Mouse (Mus musculus): ENCODE measurements at regions not wholly inside any gene's neighbourhood (a gene's known extent, or its start where the extent isn't known, plus 50 kb on each side); places are given as distances from the start of the nearest gene placed in this dataset.

DNA sequence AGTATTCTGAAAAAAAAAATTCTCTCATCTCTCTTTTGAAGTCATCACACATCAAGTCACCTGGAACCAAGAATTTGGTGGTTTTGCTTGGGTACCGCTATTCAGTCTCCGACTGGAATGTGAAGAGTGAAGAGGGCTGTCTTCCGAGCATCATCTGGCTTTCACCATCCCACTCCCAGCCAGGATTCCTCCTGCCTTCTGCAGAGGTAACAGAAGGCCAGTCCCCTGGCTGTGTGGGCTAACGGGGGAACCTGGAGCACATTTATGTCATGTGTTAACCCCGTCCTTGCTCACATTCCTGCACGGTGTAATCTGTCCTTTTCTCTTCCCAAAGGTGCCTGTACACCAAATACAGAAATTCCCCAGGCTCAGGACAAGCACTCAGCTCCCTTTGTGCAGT, 61.6 kb upstream of the Sh3gl3 start:
- TF ChIP-seq CTCF (IDR thresholded peaks at IDR 0.05; ENCODE audit: low read depth) = no peak
- no peak for TF ChIP-seq EP300 (optimal IDR thresholded peaks at IDR 0.05)

All from stomach, postnatal 0 days (tissue).